Mouse (Mus musculus): ENCODE results near the gene Foxk2. TPM values are rescaled to one million over a fixed set of nuclear protein-coding genes. Genes with fewer than 3 reads are reported as not detected.

Foxk2 gene
- polyA plus RNA-seq, 3 experiments from 2014 or later, result 6.3 to 8.5 (median 6.6) TPM

Other genes with a start within 250 kb of the Foxk2 start
- 100 to 1,000 TPM in 1 of 3 experiments, 10 to 100 TPM in 2; 51.7 to 149 (median 51.9) TPM for gene Cd7, start 220.6 kb upstream of the Foxk2 start, polyA plus RNA-seq (2017; shearing (Covaris generic))
- not detected for gene Sectm1b, start 196.4 kb upstream of the Foxk2 start, polyA plus RNA-seq (2017; shearing (Covaris generic))
- not detected for gene Sectm1a, start 178.8 kb upstream of the Foxk2 start, polyA plus RNA-seq (2017; shearing (Covaris generic))
- gene Tex19.2, start 141.3 kb upstream of the Foxk2 start, polyA plus RNA-seq (2017; shearing (Covaris generic)), result not detected
- gene Tex19.1, start 113.8 kb upstream of the Foxk2 start, polyA plus RNA-seq (2017; shearing (Covaris generic)), result not detected
- not detected for gene Uts2r, start 99.7 kb upstream of the Foxk2 start, polyA plus RNA-seq (2017; shearing (Covaris generic))
- 1 to 10 TPM in 2 of 3 experiments, under 1 TPM in 1; 0.86 to 2.7 (median 1.5) TPM for gene Hexdc, start 55.6 kb upstream of the Foxk2 start, polyA plus RNA-seq (2017; shearing (Covaris generic))
- gene Ogfod3, start 55.3 kb upstream of the Foxk2 start, polyA plus RNA-seq (2017; shearing (Covaris generic)), result 1 to 10 TPM; 3.2 to 7.3 (median 5.3) TPM
- gene Cybc1, start 30.7 kb upstream of the Foxk2 start, polyA plus RNA-seq (2017; shearing (Covaris generic)), result 10 to 100 TPM; 78.0 to 95.8 (median 86.5) TPM
- gene Narf, start 22.7 kb upstream of the Foxk2 start, polyA plus RNA-seq (2017; shearing (Covaris generic)), result 10 to 100 TPM; 19.6 to 28.6 (median 23.6) TPM
- gene Wdr45b, start 94.5 kb downstream of the Foxk2 start, polyA plus RNA-seq (2017; shearing (Covaris generic)), result 10 to 100 TPM; 25.9 to 27.2 (median 26.9) TPM
- gene Rab40b, start 128.3 kb downstream of the Foxk2 start, polyA plus RNA-seq (2017; shearing (Covaris generic)), result under 1 TPM in 1 of 3 experiments, not detected in 2; 0.42 TPM
- gene Fn3krp, start 161.4 kb downstream of the Foxk2 start, polyA plus RNA-seq (2017; shearing (Covaris generic)), result 1 to 10 TPM; 8.0 to 9.5 (median 8.3) TPM
- under 1 TPM in 1 of 3 experiments, not detected in 2; 0.18 TPM for gene Fn3k, start 174.9 kb downstream of the Foxk2 start, polyA plus RNA-seq (2017; shearing (Covaris generic))
- gene Tbcd, start 192.0 kb downstream of the Foxk2 start, polyA plus RNA-seq (2017; shearing (Covaris generic)), result 10 to 100 TPM; 15.2 to 27.0 (median 25.9) TPM